Mouse (Mus musculus): ENCODE measurements around the gene Rnf111.

The Rnf111 gene

GRCm38 (mm10) chr9:70503626-70504041 lies at the start of gene Rnf111:
Gene Rnf111, minus strand, starts transcription at chr9:70503725.
- CTCF ChIA-PET, result interaction anchor here in 1 of 4 experiments (0.6 kb wide), 1 partner anchor 17 kb away, joined by 6 read pairs; no protein-coding TSS in a partner anchor
- POLR2A ChIA-PET, result interaction anchor here in 3 of 4 experiments (0.6 to 2.2 kb wide), 10 partner anchors 9 to 337 kb away, joined by 3 to 9 read pairs (median 4); partner anchors contain the start of gene Sltm (in 2 of the 3)

- CTCF ChIA-PET, result interaction anchor here in 2 of 4 experiments (0.6 to 1.7 kb wide), 2 partner anchors 9 to 67 kb away, joined by 3 read pairs; no protein-coding TSS in a partner anchor
- POLR2A ChIA-PET, result interaction anchor here in 2 of 4 experiments (0.8 to 24.3 kb wide), 4 partner anchors 2 to 70 kb away, joined by 3 to 296 read pairs (median 151); partner anchors contain the start of gene Sltm (in 2 of the 2)
These were observed 48.7 kb upstream of the Rnf111 start for GRCm38 (mm10) chr9:70552233-70552632.

GRCm38 (mm10) chr9:70551524-70551923 lies 48.0 kb upstream of the Rnf111 start:
- CTCF ChIA-PET, result interaction anchor here in 1 of 4 experiments (1.7 kb wide), 1 partner anchor 8 kb away, joined by 3 read pairs; no protein-coding TSS in a partner anchor
- POLR2A ChIA-PET, result interaction anchor here in 2 of 4 experiments (1.6 to 24.3 kb wide), 4 partner anchors 1 to 10 kb away, joined by 4 to 296 read pairs (median 151); partner anchors contain the start of gene Sltm (in 2 of the 2)

GRCm38 (mm10) chr9:70548304-70548703 lies 44.8 kb upstream of the Rnf111 start:
- CTCF ChIA-PET, result no interaction called here
- POLR2A ChIA-PET, result interaction anchor here in 3 of 4 experiments (0.5 to 23.4 kb wide), 17 partner anchors 10 to 300 kb away, joined by 3 to 296 read pairs (median 3); partner anchors contain the start of gene Ccnb2 (in 1 of the 3)

GRCm38 (mm10) chr9:70546576-70546975 lies 43.1 kb upstream of the Rnf111 start:
- CTCF ChIA-PET, result interaction anchor here in 1 of 4 experiments (0.7 kb wide), 1 partner anchor 162 kb away, joined by 6 read pairs; no protein-coding TSS in a partner anchor
- POLR2A ChIA-PET, result interaction anchor here in 3 of 4 experiments (0.6 to 23.4 kb wide), 13 partner anchors 9 to 306 kb away, joined by 3 to 296 read pairs (median 5); no protein-coding TSS in a partner anchor

GRCm38 (mm10) chr9:70544831-70545230 lies 41.3 kb upstream of the Rnf111 start:
- ChIA-PET CTCF (no interaction called here), POLR2A (interaction anchor here in 2 of 4 experiments (1.2 to 23.4 kb wide), 5 partner anchors 17 to 125 kb away, joined by 3 to 296 read pairs (median 10); partner anchors contain the start of gene Ccnb2 (in 1 of the 2))

- ChIA-PET POLR2A (interaction anchor here in 2 of 4 experiments (0.5 to 23.4 kb wide), 11 partner anchors 10 to 351 kb away, joined by 3 to 296 read pairs (median 7); partner anchors contain the start of gene Ccnb2 (in 1 of the 2)), CTCF (no interaction called here)
These were observed 40.5 kb upstream of the Rnf111 start for GRCm38 (mm10) chr9:70543985-70544384.

GRCm38 (mm10) chr9:70543048-70543880 lies 39.7 kb upstream of the Rnf111 start:
- POLR2A ChIA-PET, result interaction anchor here (0.5 to 23.4 kb wide), 58 partner anchors 8 to 776 kb away, joined by 3 to 296 read pairs (median 4); partner anchors contain the start of genes Mindy2 (in 2 of the 4), Rnf111 (in 2 of the 4), Ccnb2 (in 1 of the 4) and Gm10642 (in 1 of the 4)
- CTCF ChIA-PET, result interaction anchor here in 1 of 4 experiments (1.0 kb wide), 1 partner anchor 9 kb away, joined by 3 read pairs; no protein-coding TSS in a partner anchor

- ChIA-PET CTCF (interaction anchor here in 2 of 4 experiments (0.6 to 1.0 kb wide), 2 partner anchors 10 kb away, joined by 3 to 10 read pairs; no protein-coding TSS in a partner anchor), POLR2A (interaction anchor here (0.5 to 23.4 kb wide), 61 partner anchors 8 to 1025 kb away, joined by 3 to 296 read pairs (median 4); partner anchors contain the start of genes Mindy2 (in 2 of the 4), Rnf111 (in 2 of the 4), Ccnb2 (in 1 of the 4) and Gm10642 (in 1 of the 4))
These were observed 38.9 kb upstream of the Rnf111 start, which contains the start of gene Sltm for GRCm38 (mm10) chr9:70542305-70543041. Gene Sltm, plus strand, starts transcription at chr9:70542754.

GRCm38 (mm10) chr9:70541584-70541983 lies 38.1 kb upstream of the Rnf111 start:
- POLR2A ChIA-PET, result interaction anchor here in 3 of 4 experiments (0.5 to 23.4 kb wide), 17 partner anchors 9 to 1026 kb away, joined by 3 to 296 read pairs (median 5); partner anchors contain the start of gene Ccnb2 (in 1 of the 3)
- CTCF ChIA-PET, result no interaction called here

- POLR2A ChIA-PET, result interaction anchor here in 1 of 4 experiments (0.6 to 1.1 kb wide), 3 partner anchors 14 to 48 kb away, joined by 3 read pairs; no protein-coding TSS in a partner anchor
- CTCF ChIA-PET, result interaction anchor here in 1 of 4 experiments (0.6 kb wide), 1 partner anchor 14 kb away, joined by 3 read pairs; no protein-coding TSS in a partner anchor
These were observed 29.8 kb upstream of the Rnf111 start for GRCm38 (mm10) chr9:70533328-70533727.

- POLR2A ChIA-PET, result interaction anchor here in 2 of 4 experiments (0.5 to 2.0 kb wide), 6 partner anchors 13 to 202 kb away, joined by 3 to 6 read pairs (median 4); partner anchors contain the start of gene Sltm (in 1 of the 2)
- CTCF ChIA-PET, result no interaction called here
These were observed 20.8 kb upstream of the Rnf111 start for GRCm38 (mm10) chr9:70524366-70524765.

GRCm38 (mm10) chr9:70523813-70524212 lies 20.3 kb upstream of the Rnf111 start:
- ChIA-PET CTCF (no interaction called here), POLR2A (interaction anchor here in 2 of 4 experiments (0.6 to 2.0 kb wide), 3 partner anchors 13 to 37 kb away, joined by 3 to 6 read pairs (median 5); no protein-coding TSS in a partner anchor)

GRCm38 (mm10) chr9:70520651-70521050 lies 17.1 kb upstream of the Rnf111 start:
- POLR2A ChIA-PET, result interaction anchor here in 1 of 4 experiments (1.1 to 2.2 kb wide), 3 partner anchors 8 to 27 kb away, joined by 3 to 11 read pairs (median 3); no protein-coding TSS in a partner anchor

GRCm38 (mm10) chr9:70511681-70512080 lies 8.2 kb upstream of the Rnf111 start:
- ChIA-PET POLR2A (interaction anchor here in 1 of 4 experiments (0.9 to 2.1 kb wide), 7 partner anchors 9 to 29 kb away, joined by 3 to 8 read pairs (median 4); no protein-coding TSS in a partner anchor), CTCF (interaction anchor here (0.7 to 1.4 kb wide), 4 partner anchors 20 to 114 kb away, joined by 3 to 5 read pairs (median 4); no protein-coding TSS in a partner anchor)

More at GRCm38 (mm10) chr9:70520651-70521050, 17.1 kb upstream of the Rnf111 start:
- CTCF ChIA-PET, result no interaction called here

GRCm38 (mm10) chr9:70510998-70511583 lies 7.6 kb upstream of the Rnf111 start:
- POLR2A ChIA-PET, result interaction anchor here in 2 of 4 experiments (0.6 to 2.1 kb wide), 6 partner anchors 9 to 30 kb away, joined by 3 to 8 read pairs (median 4); no protein-coding TSS in a partner anchor
- CTCF ChIA-PET, result interaction anchor here in 1 of 4 experiments (1.4 kb wide), 1 partner anchor 95 kb away, joined by 4 read pairs; no protein-coding TSS in a partner anchor
